Mouse (Mus musculus): Measurements from ENCODE around the gene Spats2. TPM values are rescaled to one million over a fixed set of nuclear protein-coding genes. Genes with fewer than 3 reads are reported as not detected.
A peak's percentile ranks its signal among the peaks of the same experiment; 100 is the strongest.
"Not testable (repeated sequence)": the region's sequence is repeated elsewhere in the genome, so short reads cannot be mapped to it uniquely, and the experiment has no call there.

Gene Spats2
- 72.7 and 73.6 TPM in 2 replicates for polyA plus RNA-seq (2016; fragmentation: Nextera tagmentation; extraction: Ambion mirVana)

DNA sequence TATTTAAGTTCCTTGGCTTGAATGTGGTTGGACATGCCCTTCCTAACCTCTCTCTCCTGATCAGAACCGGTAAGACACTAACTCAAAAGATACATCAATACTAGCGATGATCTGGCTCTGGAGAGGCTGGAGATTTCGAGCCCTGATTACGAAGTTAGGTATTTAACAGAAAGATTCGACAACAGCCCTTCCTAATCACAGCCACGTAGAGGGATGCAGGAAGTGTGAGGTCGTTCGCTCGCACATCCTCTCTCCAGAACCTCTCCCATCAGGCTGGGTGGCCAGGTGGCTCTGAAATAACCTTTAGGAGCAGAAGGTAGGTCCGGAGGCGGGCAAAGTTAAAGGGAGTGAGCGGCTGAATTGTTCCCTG lies at the start of gene Spats2:
Gene Spats2 (plus strand): TSS at position 206 of the 370 bp plus-strand sequence.
- H3K4me3 ChIP-seq: peak within 1 kb of the TSS; percentile 76
- no peaks in the 10 kb centered on the region for H3K27me3 ChIP-seq
- peak within 1 kb of the TSS; percentile 91 for H3K9ac ChIP-seq
- no peaks in the 10 kb centered on the region for H3K9me3 ChIP-seq (replicated peaks)
- peak within 1 kb of the TSS; percentile 71 for H3K4me2 ChIP-seq (replicated peaks)
- 1% methylated on average over 12 of the region's 12 CpGs for WGBS
- ATAC-seq (ENCODE audit: low FRiP score): no peak
- no peaks in the 10 kb centered on the region for H3K36me3 ChIP-seq
- H3K27ac ChIP-seq: peak within 1 kb of the TSS; percentile 97
- H3K4me1 ChIP-seq: peaks cover 31% of the 10 kb centered on the region

DNA sequence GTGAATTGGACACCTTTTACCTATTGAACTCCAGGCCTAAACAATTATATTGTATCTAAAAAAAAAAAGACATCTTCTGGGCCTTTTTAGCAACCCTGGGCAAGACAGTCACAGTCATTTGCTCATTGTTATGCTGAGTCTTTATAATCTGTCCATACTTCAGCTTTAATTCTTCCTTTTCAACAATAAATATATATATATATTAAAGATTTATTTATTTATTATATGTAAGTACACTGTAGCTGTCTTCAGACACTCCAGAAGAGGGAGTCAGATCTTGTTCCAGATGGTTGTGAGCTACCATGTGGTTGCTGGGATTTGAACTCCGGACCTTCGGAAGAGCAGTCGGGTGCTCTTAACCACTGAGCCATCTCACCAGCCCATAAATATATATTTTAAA lies 49.7 kb upstream of the Spats2 start:
- peaks cover 22% of the 10 kb centered on the region for H3K36me3 ChIP-seq
- ATAC-seq (ENCODE audit: low FRiP score); H3K9me3 ChIP-seq (replicated peaks); H3K9ac ChIP-seq; H3K27ac ChIP-seq; H3K27me3 ChIP-seq: not testable (repeated sequence)
- H3K4me2 ChIP-seq (replicated peaks): peak overlapping the region; percentile 76
- 95% methylated on average over 3 of the region's 3 CpGs for WGBS
- H3K4me1 ChIP-seq: peaks cover 22% of the 10 kb centered on the region
- peak overlapping the region; percentile 53; the same call in 1 of the 2 replicates for H3K4me3 ChIP-seq

DNA sequence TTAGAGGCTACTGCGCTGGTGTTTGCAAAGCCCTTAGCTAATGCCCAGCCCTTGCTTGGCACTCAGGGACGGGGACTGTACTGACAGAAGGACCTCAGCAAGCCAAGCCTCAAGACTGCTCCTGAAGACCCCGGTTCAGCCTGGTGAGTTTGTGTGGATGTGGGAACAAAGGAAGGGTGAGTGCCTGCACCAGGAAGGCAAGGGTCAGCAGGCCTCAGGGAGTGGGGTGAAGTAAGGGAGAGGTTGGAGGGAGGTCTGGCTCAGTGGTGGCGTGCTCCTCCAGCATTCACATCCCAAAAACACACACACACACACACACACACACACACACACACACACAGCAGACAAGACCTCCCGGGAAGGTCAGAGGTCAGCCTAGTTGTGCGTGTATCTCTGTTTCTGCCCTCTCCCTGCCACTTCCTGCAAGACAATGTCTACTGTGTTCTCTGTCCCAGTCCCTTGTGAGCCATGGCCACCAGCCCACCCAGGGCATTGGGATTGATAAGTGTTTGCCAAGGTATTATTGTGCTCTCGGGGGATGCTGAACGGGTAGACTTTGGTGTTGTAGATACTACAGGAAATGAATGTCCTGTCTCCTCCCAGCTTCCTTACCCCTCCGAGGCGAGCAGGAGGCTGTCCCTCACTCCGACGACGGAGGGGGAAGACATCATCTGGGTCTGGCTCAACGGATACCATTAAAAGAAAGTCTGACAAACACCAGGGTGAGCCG lies 47.4 kb upstream of the Spats2 start:
- Histone ChIP-seq H3K27ac (no peak overlapping the region), H3K27me3 (peaks cover 4% of the 10 kb centered on the region; the same call in 1 of the 2 replicates), H3K9ac (no peak overlapping the region), H3K4me1 (peaks cover 22% of the 10 kb centered on the region), H3K4me2 (replicated peaks) (no peak overlapping the region), H3K36me3 (peaks cover 41% of the 10 kb centered on the region), H3K4me3 (no peak overlapping the region), H3K9me3 (replicated peaks) (no peaks in the 10 kb centered on the region)
- WGBS: 81% methylated on average over 15 of the region's 15 CpGs
- no peak for ATAC-seq (ENCODE audit: low FRiP score)

DNA sequence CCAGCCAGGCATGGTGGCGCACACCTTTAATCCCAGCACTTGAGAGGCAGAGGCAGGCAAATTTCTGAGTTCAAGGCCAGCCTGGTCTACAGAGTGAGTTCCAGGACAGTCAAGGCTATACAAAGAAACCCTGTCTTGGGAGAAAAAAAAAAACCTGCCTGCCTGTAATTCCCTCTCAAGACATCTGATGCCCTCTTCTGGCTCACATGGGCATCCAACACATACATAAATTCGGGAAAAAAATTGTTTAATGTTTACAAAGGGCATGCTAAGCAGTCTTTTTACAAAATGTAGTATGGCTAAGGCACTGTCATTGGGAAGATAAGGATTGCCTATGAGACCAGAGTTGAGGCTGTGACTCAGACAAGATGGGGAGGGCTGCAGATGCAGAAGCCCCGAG lies 45.9 kb upstream of the Spats2 start:
- no peak overlapping the region for H3K4me2 ChIP-seq (replicated peaks)
- no peak overlapping the region for H3K27ac ChIP-seq
- H3K36me3 ChIP-seq: peaks cover 41% of the 10 kb centered on the region
- no peak overlapping the region for H3K9ac ChIP-seq
- no peak for ATAC-seq (ENCODE audit: low FRiP score)
- no peak overlapping the region for H3K4me3 ChIP-seq
- H3K4me1 ChIP-seq: peaks cover 27% of the 10 kb centered on the region
- peaks cover 19% of the 10 kb centered on the region for H3K27me3 ChIP-seq
- no peaks in the 10 kb centered on the region for H3K9me3 ChIP-seq (replicated peaks)
- WGBS: 90% methylated on average over 3 of the region's 3 CpGs

DNA sequence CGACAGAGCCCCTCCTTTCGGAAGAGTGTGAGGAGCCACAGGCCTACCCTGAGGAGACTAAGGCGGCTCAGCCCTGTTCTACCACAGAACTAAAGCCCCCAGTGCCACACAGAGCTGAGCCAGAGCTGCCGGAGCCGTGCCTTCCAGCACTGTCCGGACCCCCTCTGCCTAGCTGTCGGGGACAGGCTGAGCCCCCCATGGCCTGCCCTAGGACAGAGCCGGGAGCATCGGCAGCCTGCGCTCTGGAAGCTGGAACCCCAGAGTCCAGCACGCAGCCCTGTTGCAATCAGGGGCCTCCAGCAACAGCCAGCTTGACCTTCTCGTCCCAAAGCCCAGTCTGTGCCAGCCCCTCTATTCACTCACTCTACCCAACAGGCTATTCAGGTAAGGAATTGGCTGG lies 43.4 kb upstream of the Spats2 start:
- Histone ChIP-seq H3K27me3 (peaks cover 44% of the 10 kb centered on the region), H3K9me3 (replicated peaks) (no peaks in the 10 kb centered on the region), H3K9ac (no peak overlapping the region), H3K4me2 (replicated peaks) (no peak overlapping the region), H3K27ac (no peak overlapping the region), H3K4me3 (no peak overlapping the region), H3K36me3 (peaks cover 33% of the 10 kb centered on the region), H3K4me1 (peaks cover 13% of the 10 kb centered on the region; the same call in 1 of the 2 replicates)
- ATAC-seq (ENCODE audit: low FRiP score): no peak
- 96% methylated on average over 12 of the region's 12 CpGs for whole genome bisulfite sequencing

DNA sequence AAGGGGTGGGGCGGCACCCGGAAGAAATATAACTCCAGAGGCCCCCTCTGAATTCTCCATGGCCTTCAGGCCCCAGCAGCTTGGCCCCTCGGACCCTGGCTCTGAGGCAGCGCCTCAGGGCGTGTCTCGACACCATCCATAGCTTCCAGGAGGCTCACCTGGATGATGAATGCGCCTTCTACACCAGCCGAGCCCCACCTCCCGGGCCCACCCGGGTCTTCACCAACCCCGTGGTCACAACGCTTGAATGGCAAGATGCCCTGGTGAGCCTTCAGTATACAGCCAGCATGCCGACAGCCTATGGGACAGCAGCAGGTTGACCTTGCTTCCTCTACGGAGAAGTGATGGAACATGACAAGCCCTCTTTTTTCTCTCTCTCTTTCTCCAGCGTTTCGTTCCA lies 42.9 kb upstream of the Spats2 start:
- Histone ChIP-seq H3K36me3 (peaks cover 29% of the 10 kb centered on the region), H3K27ac (no peak overlapping the region), H3K4me2 (replicated peaks) (no peak overlapping the region), H3K9me3 (replicated peaks) (no peaks in the 10 kb centered on the region), H3K9ac (no peak overlapping the region), H3K4me3 (no peak overlapping the region), H3K27me3 (peaks cover 49% of the 10 kb centered on the region), H3K4me1 (peaks cover 13% of the 10 kb centered on the region)
- WGBS: 90% methylated on average over 15 of the region's 16 CpGs
- ATAC-seq (ENCODE audit: low FRiP score): no peak

DNA sequence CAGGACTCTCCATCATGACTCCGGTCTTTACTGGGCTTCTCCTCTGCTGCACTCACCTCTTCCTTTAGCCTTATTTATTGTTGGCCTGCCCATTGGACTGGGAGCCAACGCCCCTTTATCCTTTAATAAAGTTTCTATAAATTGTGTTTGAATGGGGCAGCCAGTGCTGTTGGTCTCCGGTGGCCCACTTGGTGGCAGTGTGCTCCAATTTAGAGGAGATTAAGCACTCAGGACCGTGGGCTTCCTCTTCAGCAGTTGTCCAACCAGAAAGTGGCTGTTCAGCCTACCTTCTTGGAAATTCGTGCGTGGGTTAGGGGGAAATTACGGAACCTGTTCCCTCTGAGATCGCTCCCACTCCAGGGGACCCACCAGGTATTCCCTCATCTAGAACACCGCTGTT lies 42.5 kb upstream of the Spats2 start:
- Histone ChIP-seq H3K36me3 (peaks cover 26% of the 10 kb centered on the region), H3K9ac (no peak overlapping the region), H3K4me3 (no peak overlapping the region), H3K9me3 (replicated peaks) (no peaks in the 10 kb centered on the region), H3K4me2 (replicated peaks) (no peak overlapping the region), H3K27ac (no peak overlapping the region), H3K27me3 (peaks cover 54% of the 10 kb centered on the region), H3K4me1 (peaks cover 13% of the 10 kb centered on the region)
- WGBS: 73% methylated on average over 9 of the region's 9 CpGs
- no peak for ATAC-seq (ENCODE audit: low FRiP score)

DNA sequence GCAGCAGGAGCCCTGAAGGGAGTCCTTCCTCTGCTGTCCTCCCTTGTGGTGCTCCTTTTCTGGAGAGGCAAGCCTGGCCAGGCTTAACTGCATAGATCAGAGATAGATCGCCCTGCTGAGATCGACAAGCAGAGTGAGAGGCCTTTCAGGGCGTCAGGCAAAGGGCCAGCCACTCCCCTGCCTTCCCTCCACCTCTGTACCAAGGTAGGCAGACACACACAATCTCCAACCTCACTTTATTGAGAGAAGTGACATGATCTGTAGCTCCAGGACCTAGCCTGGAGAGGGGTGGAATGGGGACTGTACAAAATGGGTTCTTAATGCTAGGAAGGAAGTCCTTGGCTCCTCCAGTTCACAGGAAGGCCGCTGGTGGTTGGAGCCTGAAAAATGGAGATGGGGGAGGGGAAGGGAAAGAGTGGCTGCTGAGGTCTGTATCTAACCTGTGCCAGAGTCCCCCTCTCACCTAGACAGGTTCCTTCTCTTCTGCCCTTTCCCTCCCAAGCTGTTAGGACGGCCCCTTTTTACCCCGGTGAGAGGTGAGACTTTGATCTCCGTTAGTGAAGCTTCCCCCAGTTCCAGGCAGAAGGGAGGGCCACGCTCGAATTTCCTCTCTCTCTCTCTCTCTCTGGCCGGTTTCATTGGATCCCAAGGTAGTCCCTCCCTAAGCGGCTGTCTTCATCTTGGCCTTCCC lies 41.7 kb upstream of the Spats2 start:
- ATAC-seq (ENCODE audit: low FRiP score): no peak
- 7% methylated on average over 11 of the region's 11 CpGs for WGBS
- Histone ChIP-seq H3K27ac (no peak overlapping the region), H3K9ac (no peak overlapping the region), H3K4me3 (0 out of 2 replicates have a peak overlapping the region, but pooled peaks have one; percentile 7), H3K9me3 (replicated peaks) (no peaks in the 10 kb centered on the region), H3K4me1 (peaks cover 21% of the 10 kb centered on the region), H3K27me3 (peaks cover 61% of the 10 kb centered on the region), H3K4me2 (replicated peaks) (peak overlapping the region; percentile 34), H3K36me3 (peaks cover 26% of the 10 kb centered on the region)

DNA sequence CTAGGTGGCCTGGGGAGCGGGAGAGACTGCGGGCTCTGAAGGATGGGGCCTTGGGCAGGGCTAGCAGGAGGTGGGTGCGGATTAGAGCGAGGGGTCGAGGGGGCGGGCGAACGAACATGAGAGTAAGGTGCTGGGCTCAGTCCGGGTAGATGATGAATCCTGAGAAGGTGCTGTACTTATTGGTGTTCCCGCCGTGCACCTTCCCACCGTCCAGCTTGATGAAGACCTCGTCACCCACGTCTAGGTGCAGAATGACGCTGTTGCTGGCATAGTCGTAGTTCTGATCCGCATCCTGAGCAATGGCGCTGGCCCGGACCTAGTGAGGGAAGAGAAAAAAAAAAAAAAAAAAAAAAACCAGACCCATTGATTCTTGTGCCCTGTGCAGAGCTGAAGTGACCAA lies 41.1 kb upstream of the Spats2 start:
- H3K4me1 ChIP-seq: peaks cover 26% of the 10 kb centered on the region
- no peaks in the 10 kb centered on the region for H3K9me3 ChIP-seq (replicated peaks)
- H3K27ac ChIP-seq: no peak overlapping the region
- peaks cover 26% of the 10 kb centered on the region for H3K36me3 ChIP-seq
- no peak overlapping the region for H3K9ac ChIP-seq
- H3K4me2 ChIP-seq (replicated peaks): peak overlapping the region; percentile 34
- WGBS: 7% methylated on average over 19 of the region's 19 CpGs
- H3K4me3 ChIP-seq: 0 out of 2 replicates have a peak overlapping the region, but pooled peaks have one; percentile 7
- ATAC-seq (ENCODE audit: low FRiP score): no peak
- peaks cover 67% of the 10 kb centered on the region for H3K27me3 ChIP-seq

DNA sequence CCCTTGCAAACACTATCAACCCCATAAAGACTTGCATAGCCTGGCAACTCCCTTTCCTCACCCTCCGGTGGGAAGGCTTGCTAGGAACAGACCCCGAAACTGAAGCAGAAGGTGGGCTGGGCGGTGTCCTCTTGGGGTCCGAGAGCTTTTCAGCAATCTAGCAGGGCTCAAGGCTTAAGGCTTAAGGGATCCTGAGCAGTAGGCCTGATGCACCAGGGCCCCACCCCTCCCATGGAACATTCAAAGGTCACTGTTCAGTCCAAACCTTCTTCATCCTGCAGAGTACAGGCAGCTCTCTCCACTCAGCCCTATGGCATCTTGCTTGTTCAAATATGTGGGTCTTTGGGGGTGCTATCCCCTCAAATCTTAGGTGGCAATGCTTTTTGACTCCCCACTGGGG lies 39.7 kb upstream of the Spats2 start:
- peaks cover 74% of the 10 kb centered on the region for H3K27me3 ChIP-seq
- peak overlapping the region; percentile 34 for H3K4me3 ChIP-seq
- no peaks in the 10 kb centered on the region for H3K9me3 ChIP-seq (replicated peaks)
- ATAC-seq (ENCODE audit: low FRiP score): no peak
- no peak overlapping the region for H3K27ac ChIP-seq
- peaks cover 37% of the 10 kb centered on the region for H3K4me1 ChIP-seq
- peak overlapping the region; percentile 15 for H3K4me2 ChIP-seq (replicated peaks)
- 69% methylated on average over 4 of the region's 4 CpGs for WGBS
- H3K36me3 ChIP-seq: peaks cover 20% of the 10 kb centered on the region
- H3K9ac ChIP-seq: peak overlapping the region; percentile 15; the same call in 1 of the 2 replicates

DNA sequence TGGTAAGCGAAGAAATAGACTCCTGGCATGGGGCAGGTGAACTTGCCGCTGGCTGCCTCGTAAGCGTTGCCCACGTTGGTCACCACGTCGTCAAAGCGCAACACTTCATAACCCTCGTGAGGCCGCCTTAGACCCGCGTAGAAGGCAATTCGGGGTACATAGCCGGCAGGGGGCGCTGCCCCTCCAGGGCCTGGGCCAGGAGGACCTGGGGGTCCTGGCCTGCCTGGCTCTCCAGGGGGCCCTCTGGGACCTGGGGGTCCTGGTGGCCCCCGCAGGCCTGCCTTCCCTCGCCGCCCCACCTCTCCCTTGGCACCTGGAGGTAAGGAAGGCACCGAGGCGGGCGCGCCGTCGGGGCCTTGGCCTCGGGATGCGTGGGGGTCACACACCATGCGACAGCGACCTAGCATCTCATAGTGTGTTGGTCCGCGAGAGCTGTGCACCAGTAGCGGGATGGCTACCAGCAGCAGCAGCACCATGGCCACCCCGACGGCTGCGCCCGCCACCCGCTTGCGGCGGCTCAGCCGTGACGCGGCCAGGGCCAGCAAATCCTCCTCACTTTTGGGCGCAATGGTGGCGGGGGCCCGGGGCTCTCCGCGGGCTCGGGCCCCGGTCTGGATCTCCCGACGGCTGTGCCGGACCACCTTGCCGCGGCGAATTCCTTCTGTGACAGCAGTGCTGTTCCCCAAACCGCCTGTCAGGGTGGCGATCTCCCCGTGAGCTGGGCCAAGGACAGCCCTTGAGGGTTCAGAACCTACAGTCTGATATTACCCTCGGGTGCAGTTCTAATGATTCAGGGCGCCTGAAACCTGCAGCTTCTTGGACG lies 38.3 kb upstream of the Spats2 start, which contains the start of gene C1ql4:
Gene C1ql4 (minus strand): TSS at position 565 of the 823 bp plus-strand sequence.
- Histone ChIP-seq H3K9me3 (replicated peaks) (no peaks in the 10 kb centered on the region), H3K36me3 (peaks cover 6% of the 10 kb centered on the region), H3K9ac (peak within 1 kb of the TSS; percentile 53), H3K4me1 (peaks cover 41% of the 10 kb centered on the region), H3K27me3 (peaks cover 84% of the 10 kb centered on the region), H3K27ac (peak within 1 kb of the TSS; percentile 32), H3K4me3 (peak within 1 kb of the TSS; percentile 34), H3K4me2 (replicated peaks) (peak within 1 kb of the TSS; percentile 51)
- no peak for ATAC-seq (ENCODE audit: low FRiP score)
- 9% methylated on average over 60 of the region's 60 CpGs for WGBS

DNA sequence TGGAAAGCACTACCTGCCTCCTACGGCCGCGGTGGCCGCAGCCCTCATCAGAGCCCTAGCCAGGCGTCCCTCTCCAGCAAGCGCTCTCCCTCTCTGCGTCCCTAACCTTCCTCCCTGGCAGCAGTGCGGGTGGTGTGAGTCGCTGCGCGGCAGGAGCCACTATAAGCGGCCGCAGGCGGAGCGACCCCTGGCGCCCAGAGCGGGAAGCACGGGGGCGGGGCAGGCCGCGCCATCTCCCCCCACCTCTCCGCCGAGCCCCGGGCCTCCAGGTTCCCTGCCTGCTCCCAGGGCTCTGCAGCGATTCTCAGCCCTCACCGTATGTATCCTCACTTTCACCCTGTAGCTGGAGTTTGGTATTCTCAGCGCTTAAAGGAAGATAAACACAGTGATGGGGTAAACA lies 37.4 kb upstream of the Spats2 start:
- no peaks in the 10 kb centered on the region for H3K36me3 ChIP-seq
- no peaks in the 10 kb centered on the region for H3K9me3 ChIP-seq (replicated peaks)
- peak; percentile 26; the same call in 1 of the 2 replicates for ATAC-seq (ENCODE audit: low FRiP score)
- peak overlapping the region; percentile 32 for H3K27ac ChIP-seq
- H3K4me2 ChIP-seq (replicated peaks): peak overlapping the region; percentile 51
- peak overlapping the region; percentile 53 for H3K9ac ChIP-seq
- H3K27me3 ChIP-seq: peaks cover 88% of the 10 kb centered on the region
- WGBS: under 1% methylated on average over 24 of the region's 27 CpGs
- H3K4me1 ChIP-seq: peaks cover 49% of the 10 kb centered on the region
- peak overlapping the region; percentile 34 for H3K4me3 ChIP-seq

All from hindbrain, embryonic 12.5 days (tissue).